Mouse (Mus musculus) liver, adult 2 months (tissue): ENCODE data around the gene Gm20388.
A peak's percentile ranks its signal among the peaks of the same experiment; 100 is the strongest.

Experiments used
- CTCF ChIP-seq: fragments of 200-500 bp; IDR thresholded peaks from 2 replicates; pipeline ENCODE4 v1.5.1; 2011; ENCODE audit warnings: low read depth, low read length, control low read depth
- POLR2A ChIP-seq: fragments of 200-500 bp; IDR thresholded peaks from 2 replicates; pipeline ENCODE4 v1.6.1; 2011; ENCODE audit warnings: low read length, control low read depth; ENCODE audit not compliant: insufficient read depth; ENCODE audit errors: extremely low read depth

DNA sequence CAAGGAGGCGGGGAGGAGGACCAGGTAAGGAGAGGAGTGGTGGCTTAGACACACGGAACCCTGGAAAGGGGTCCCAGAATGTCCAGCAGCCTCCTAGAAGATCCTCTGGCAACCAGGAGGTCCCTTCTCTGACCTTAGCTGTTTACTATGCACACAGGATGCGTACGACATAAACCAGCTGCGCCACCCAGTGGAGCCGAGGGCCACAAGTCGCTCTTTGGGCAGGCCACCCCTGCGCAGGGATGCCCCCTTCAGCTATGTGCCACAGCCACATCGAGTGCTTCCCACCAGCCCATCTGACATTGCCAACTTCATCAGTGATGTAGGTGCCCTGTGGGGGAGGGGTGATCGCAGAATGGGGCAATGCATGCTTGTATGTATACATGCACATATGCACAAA is 2954.8 kb downstream of the Gm20388 start:
- TF ChIP-seq CTCF (peak; percentile 76), POLR2A (no peak)
